Mouse (Mus musculus): ENCODE results near the gene Ppp1r27. TPM values are rescaled to one million over a fixed set of nuclear protein-coding genes. Genes with fewer than 3 reads are reported as not detected.

The Ppp1r27 gene
- polyA plus RNA-seq, 1 experiment from 2014 or later = not detected

GRCm38 (mm10) chr11:120509940-120510339, 41.0 kb downstream of the Ppp1r27 start:
- no peaks in the 10 kb centered on the region for H3K36me3 ChIP-seq (ENCODE audit: control insufficient read depth, insufficient read depth, low read length)
- H3K4me1 ChIP-seq (replicated peaks; ENCODE audit: control insufficient read depth, insufficient read depth, low read length) = peaks cover 5% of the 10 kb centered on the region; the same call in 1 of the 2 replicates
- 0 out of 2 replicates have a peak overlapping the region, but pooled peaks have one; percentile 9 for H3K27ac ChIP-seq (ENCODE audit: low read depth, low read length)
- no peak overlapping the region for H3K4me2 ChIP-seq (ENCODE audit: low read depth, low read length, severe bottlenecking)
- DNase-seq (ENCODE audit: low spot score) (no peak), ATAC-seq (replicated peaks; ENCODE audit: low FRiP score) (no peak)
- no peaks in the 10 kb centered on the region for H3K9me3 ChIP-seq (ENCODE audit: control insufficient read depth, low read length)
- WGBS = 33% methylated on average over 4 of the region's 4 CpGs
- H3K4me3 ChIP-seq (ENCODE audit: low read depth, low read length) = no peak overlapping the region
- H3K27me3 ChIP-seq (ENCODE audit: control insufficient read depth, insufficient read depth, low read length) = no peaks in the 10 kb centered on the region
- no peak overlapping the region; the same call in 1 of the 2 replicates for H3K9ac ChIP-seq (ENCODE audit: low read length)

DNA sequence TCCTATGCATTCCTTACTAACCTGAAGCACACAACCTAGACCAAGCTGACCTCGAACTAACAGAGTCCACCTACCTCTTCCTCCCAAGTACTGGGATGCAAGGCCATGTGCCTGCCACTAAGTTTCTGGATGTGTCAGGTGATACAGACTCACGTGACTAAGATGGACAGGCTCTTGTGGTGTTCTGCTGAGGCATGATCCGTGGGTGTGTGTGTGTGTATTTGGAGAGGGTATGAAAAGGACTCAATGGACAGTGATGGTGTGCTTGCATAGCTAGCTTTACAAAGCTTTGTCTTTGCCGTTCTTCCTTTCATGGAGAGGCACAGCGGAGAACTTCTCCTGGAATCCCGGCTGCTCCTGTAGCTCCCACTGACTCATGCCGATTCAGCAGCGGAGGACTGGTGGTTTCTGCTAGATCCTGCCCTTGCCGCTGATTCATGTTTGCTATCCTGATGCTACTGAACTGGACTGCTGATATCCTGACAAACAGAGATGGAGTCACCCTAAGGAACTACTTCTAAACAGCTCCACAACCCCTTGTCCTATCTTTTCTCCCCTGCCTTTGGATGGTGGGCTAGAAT, 42.6 kb downstream of the Ppp1r27 start:
- Histone ChIP-seq H3K36me3 (ENCODE audit: control insufficient read depth, insufficient read depth, low read length) (no peaks in the 10 kb centered on the region), H3K4me2 (ENCODE audit: low read depth, low read length, severe bottlenecking) (no peak overlapping the region), H3K9me3 (ENCODE audit: control insufficient read depth, low read length) (no peaks in the 10 kb centered on the region), H3K27me3 (ENCODE audit: control insufficient read depth, insufficient read depth, low read length) (no peaks in the 10 kb centered on the region), H3K9ac (ENCODE audit: low read length) (no peak overlapping the region), H3K4me3 (ENCODE audit: low read depth, low read length) (no peak overlapping the region), H3K27ac (ENCODE audit: low read depth, low read length) (no peak overlapping the region), H3K4me1 (replicated peaks; ENCODE audit: control insufficient read depth, insufficient read depth, low read length) (peaks cover 5% of the 10 kb centered on the region; the same call in 1 of the 2 replicates)
- no peak for ATAC-seq (replicated peaks; ENCODE audit: low FRiP score)
- DNase-seq (ENCODE audit: low spot score) = no peak
- 89% methylated on average over 9 of the region's 9 CpGs for WGBS

DNA sequence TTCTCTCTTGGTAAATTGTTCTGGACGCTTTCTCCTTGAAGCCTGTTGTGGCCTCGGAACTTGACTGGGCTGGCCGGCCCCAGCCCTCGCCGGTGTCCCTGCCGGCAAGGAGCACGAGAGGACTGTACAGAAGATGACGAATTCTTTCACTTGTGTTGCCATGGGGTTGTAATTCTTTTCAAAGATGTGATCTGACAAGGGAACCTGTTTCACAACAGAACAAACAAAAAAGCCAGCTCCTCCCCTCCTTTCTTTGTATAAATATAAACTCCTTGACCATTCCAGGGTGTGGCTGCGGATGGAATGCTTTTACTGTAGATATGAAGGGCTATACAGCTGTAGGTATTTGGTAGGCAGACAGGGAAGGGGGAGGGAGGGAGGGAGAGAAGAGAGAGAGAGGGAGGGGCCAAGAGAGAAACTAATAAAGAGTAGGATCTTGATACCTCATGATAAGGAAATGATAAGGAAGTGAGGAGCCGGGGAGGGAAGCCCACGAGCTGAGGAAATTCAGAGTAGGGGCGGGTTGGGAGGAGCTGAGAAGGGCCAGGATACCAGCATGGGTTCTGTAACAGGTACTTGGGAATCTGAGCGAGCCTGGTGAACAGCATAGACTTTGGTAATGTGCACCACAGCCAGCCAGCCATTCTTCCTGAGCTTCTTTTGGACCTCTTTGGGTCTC, 43.2 kb downstream of the Ppp1r27 start:
- H3K9ac ChIP-seq (ENCODE audit: low read length) = no peak overlapping the region
- ATAC-seq (replicated peaks; ENCODE audit: low FRiP score) = no peak
- WGBS = 88% methylated on average over 13 of the region's 13 CpGs
- no peaks in the 10 kb centered on the region for H3K9me3 ChIP-seq (ENCODE audit: control insufficient read depth, low read length)
- H3K4me2 ChIP-seq (ENCODE audit: low read depth, low read length, severe bottlenecking) = no peak overlapping the region
- no peaks in the 10 kb centered on the region for H3K27me3 ChIP-seq (ENCODE audit: control insufficient read depth, insufficient read depth, low read length)
- H3K27ac ChIP-seq (ENCODE audit: low read depth, low read length) = no peak overlapping the region
- H3K4me3 ChIP-seq (ENCODE audit: low read depth, low read length) = no peak overlapping the region
- peaks cover 5% of the 10 kb centered on the region; the same call in 1 of the 2 replicates for H3K4me1 ChIP-seq (replicated peaks; ENCODE audit: control insufficient read depth, insufficient read depth, low read length)
- DNase-seq (ENCODE audit: low spot score) = no peak
- H3K36me3 ChIP-seq (ENCODE audit: control insufficient read depth, insufficient read depth, low read length) = no peaks in the 10 kb centered on the region

- Histone ChIP-seq H3K4me1 (replicated peaks; ENCODE audit: control insufficient read depth, insufficient read depth, low read length) (peaks cover 5% of the 10 kb centered on the region; the same call in 1 of the 2 replicates), H3K27me3 (ENCODE audit: control insufficient read depth, insufficient read depth, low read length) (no peaks in the 10 kb centered on the region), H3K4me3 (ENCODE audit: low read depth, low read length) (no peak overlapping the region), H3K9ac (ENCODE audit: low read length) (no peak overlapping the region), H3K9me3 (ENCODE audit: control insufficient read depth, low read length) (no peaks in the 10 kb centered on the region), H3K36me3 (ENCODE audit: control insufficient read depth, insufficient read depth, low read length) (no peaks in the 10 kb centered on the region), H3K4me2 (ENCODE audit: low read depth, low read length, severe bottlenecking) (no peak overlapping the region), H3K27ac (ENCODE audit: low read depth, low read length) (no peak overlapping the region)
- ATAC-seq (replicated peaks; ENCODE audit: low FRiP score) (no peak), DNase-seq (ENCODE audit: low spot score) (peak; percentile 51)
- 62% methylated on average over 4 of the region's 4 CpGs for WGBS
Measured at GRCm38 (mm10) chr11:120506899-120507298, 44.0 kb downstream of the Ppp1r27 start.

GRCm38 (mm10) chr11:120505661-120506060, 45.3 kb downstream of the Ppp1r27 start:
- 86% methylated on average over 3 of the region's 3 CpGs for WGBS

GRCm38 (mm10) chr11:120501701-120502100, 49.2 kb downstream of the Ppp1r27 start:
- ATAC-seq (replicated peaks; ENCODE audit: low FRiP score) = no peak
- DNase-seq (ENCODE audit: low spot score) = no peak
- Histone ChIP-seq H3K9me3 (ENCODE audit: control insufficient read depth, low read length) (no peaks in the 10 kb centered on the region), H3K4me1 (replicated peaks; ENCODE audit: control insufficient read depth, insufficient read depth, low read length) (no peaks in the 10 kb centered on the region; the same call in 1 of the 2 replicates), H3K27me3 (ENCODE audit: control insufficient read depth, insufficient read depth, low read length) (no peaks in the 10 kb centered on the region), H3K36me3 (ENCODE audit: control insufficient read depth, insufficient read depth, low read length) (peaks cover 2% of the 10 kb centered on the region; the same call in 1 of the 2 replicates), H3K27ac (ENCODE audit: low read depth, low read length) (no peak overlapping the region), H3K4me2 (ENCODE audit: low read depth, low read length, severe bottlenecking) (no peak overlapping the region), H3K4me3 (ENCODE audit: low read depth, low read length) (no peak overlapping the region), H3K9ac (ENCODE audit: low read length) (no peak overlapping the region)
- WGBS = 88% methylated on average over 4 of the region's 4 CpGs

More at GRCm38 (mm10) chr11:120505661-120506060, 45.3 kb downstream of the Ppp1r27 start:
- Histone ChIP-seq H3K27me3 (ENCODE audit: control insufficient read depth, insufficient read depth, low read length) (no peaks in the 10 kb centered on the region), H3K4me3 (ENCODE audit: low read depth, low read length) (no peak overlapping the region), H3K4me1 (replicated peaks; ENCODE audit: control insufficient read depth, insufficient read depth, low read length) (peaks cover 4% of the 10 kb centered on the region; the same call in 1 of the 2 replicates), H3K9me3 (ENCODE audit: control insufficient read depth, low read length) (no peaks in the 10 kb centered on the region), H3K4me2 (ENCODE audit: low read depth, low read length, severe bottlenecking) (no peak overlapping the region), H3K9ac (ENCODE audit: low read length) (no peak overlapping the region), H3K27ac (ENCODE audit: low read depth, low read length) (no peak overlapping the region), H3K36me3 (ENCODE audit: control insufficient read depth, insufficient read depth, low read length) (no peaks in the 10 kb centered on the region)
- ATAC-seq (replicated peaks; ENCODE audit: low FRiP score) (no peak), DNase-seq (ENCODE audit: low spot score) (no peak)

- Histone ChIP-seq H3K9me3 (ENCODE audit: control insufficient read depth, low read length) (no peaks in the 10 kb centered on the region), H3K9ac (ENCODE audit: low read length) (no peak overlapping the region), H3K27me3 (ENCODE audit: control insufficient read depth, insufficient read depth, low read length) (no peaks in the 10 kb centered on the region), H3K27ac (ENCODE audit: low read depth, low read length) (no peak overlapping the region), H3K36me3 (ENCODE audit: control insufficient read depth, insufficient read depth, low read length) (peaks cover 2% of the 10 kb centered on the region; the same call in 1 of the 2 replicates), H3K4me3 (ENCODE audit: low read depth, low read length) (no peak overlapping the region), H3K4me2 (ENCODE audit: low read depth, low read length, severe bottlenecking) (no peak overlapping the region), H3K4me1 (replicated peaks; ENCODE audit: control insufficient read depth, insufficient read depth, low read length) (no peaks in the 10 kb centered on the region; the same call in 1 of the 2 replicates)
- DNase-seq (ENCODE audit: low spot score) (peak; percentile 48), ATAC-seq (replicated peaks; ENCODE audit: low FRiP score) (no peak)
- 73% methylated on average over 6 of the region's 6 CpGs for WGBS
Measured at GRCm38 (mm10) chr11:120501018-120501417, 49.9 kb downstream of the Ppp1r27 start.

- H3K4me3 ChIP-seq (ENCODE audit: low read depth, low read length) = no peak overlapping the region
- no peak overlapping the region for H3K9ac ChIP-seq (ENCODE audit: low read length)
- DNase-seq (ENCODE audit: low spot score) = peak; percentile 45
- ATAC-seq (replicated peaks; ENCODE audit: low FRiP score) = no peak
- H3K4me1 ChIP-seq (replicated peaks; ENCODE audit: control insufficient read depth, insufficient read depth, low read length) = no peaks in the 10 kb centered on the region; the same call in 1 of the 2 replicates
- 37% methylated on average over 3 of the region's 3 CpGs for WGBS
- peaks cover 2% of the 10 kb centered on the region; the same call in 1 of the 2 replicates for H3K36me3 ChIP-seq (ENCODE audit: control insufficient read depth, insufficient read depth, low read length)
- no peaks in the 10 kb centered on the region for H3K9me3 ChIP-seq (ENCODE audit: control insufficient read depth, low read length)
- H3K27ac ChIP-seq (ENCODE audit: low read depth, low read length) = no peak overlapping the region
- no peak overlapping the region for H3K4me2 ChIP-seq (ENCODE audit: low read depth, low read length, severe bottlenecking)
- no peaks in the 10 kb centered on the region for H3K27me3 ChIP-seq (ENCODE audit: control insufficient read depth, insufficient read depth, low read length)
Measured at GRCm38 (mm10) chr11:120500357-120500756, 50.6 kb downstream of the Ppp1r27 start.
